17 mouse cellular contexts compared by ENCODE assay signal in genomic region chr17:85613266-85613860, GRCm38 (mm10). TPM values are rescaled to one million over a fixed set of nuclear protein-coding genes. Genes with fewer than 3 reads are reported as not detected.
DNase-seq lines count a peak whose midpoint lies in the region; ATAC-seq lines count a peak whose summit lies in the region.
"Had no signal": no experiment of that assay in that cellular context is flagged by ENCODE, and none has a peak within 500 bp of the region (broad histone marks: within the 10 kb centered on the region; RNA-seq: fewer than 3 reads in every experiment).

Gene Six3, plus strand, starts transcription at chr17:85613608.

- H3K4me2 ChIP-seq in forebrain, embryonic 12.5 days, result peak within 1 kb of the TSS; percentile 69
- peak within 1 kb of the TSS; percentile 52 for H3K4me2 ChIP-seq in midbrain, embryonic 12.5 days (replicated peaks)
- H3K4me2 ChIP-seq in kidney, embryonic 15.5 days, result no peak within 1 kb of the TSS
- H3K4me2 ChIP-seq: liver, embryonic 15.5 days had no signal

- no peaks in the 10 kb centered on the region for H3K9me3 ChIP-seq in forebrain, embryonic 12.5 days
- no peaks in the 10 kb centered on the region for H3K9me3 ChIP-seq in midbrain, embryonic 12.5 days
- no peaks in the 10 kb centered on the region for H3K9me3 ChIP-seq in kidney, embryonic 15.5 days (replicated peaks)
- H3K9me3 ChIP-seq: liver, embryonic 15.5 days had no signal

- peak within 1 kb of the TSS; percentile 43 for H3K4me3 ChIP-seq in forebrain, embryonic 12.5 days (replicated peaks)
- peak within 1 kb of the TSS; percentile 40 for H3K4me3 ChIP-seq in midbrain, embryonic 12.5 days
- H3K4me3 ChIP-seq in kidney, embryonic 15.5 days (replicated peaks), result no peak within 1 kb of the TSS
- H3K4me3 ChIP-seq: heart, adult 2 months; left cerebral cortex, adult 2 months; liver, embryonic 15.5 days had no signal

- H3K27ac ChIP-seq in forebrain, embryonic 12.5 days, result peak within 1 kb of the TSS; percentile 95
- peak within 1 kb of the TSS; percentile 65 for H3K27ac ChIP-seq in midbrain, embryonic 12.5 days (replicated peaks)
- no peak within 1 kb of the TSS for H3K27ac ChIP-seq in kidney, embryonic 15.5 days
- H3K27ac ChIP-seq: heart, adult 2 months; left cerebral cortex, adult 2 months; liver, embryonic 15.5 days; stomach, postnatal 0 days had no signal

- peak within 1 kb of the TSS; percentile 57 for H3K9ac ChIP-seq in forebrain, embryonic 12.5 days
- H3K9ac ChIP-seq in midbrain, embryonic 12.5 days (replicated peaks), result peak within 1 kb of the TSS; percentile 41; the same call in 1 of the 2 replicates
- no peak within 1 kb of the TSS for H3K9ac ChIP-seq in kidney, embryonic 15.5 days
- H3K9ac ChIP-seq: liver, embryonic 15.5 days had no signal

- peaks cover 99% of the 10 kb centered on the region for H3K27me3 ChIP-seq in forebrain, embryonic 12.5 days
- H3K27me3 ChIP-seq in midbrain, embryonic 12.5 days, result peaks cover 100% of the 10 kb centered on the region
- peaks cover 100% of the 10 kb centered on the region for H3K27me3 ChIP-seq in kidney, embryonic 15.5 days

- peak; percentile 78 for DNase-seq in ES-CJ7 (ENCODE audit: low read depth, low spot score)
- DNase-seq in ZHBTc4 (ENCODE audit: low read depth, low spot score), result peak; percentile 62
- DNase-seq in thymus, postnatal 4 days, result no peak
- DNase-seq in right cerebral cortex, postnatal 4 days, result no peak
- DNase-seq: cerebellum, adult 2 months; heart, adult 2 months; heart, postnatal 36 days; kidney, postnatal 36 days; lung, postnatal 36 days; spleen, adult 18-20 months had no signal

- under 1% methylated on average over 29 of the region's 30 CpGs for WGBS in forebrain, embryonic 12.5 days
- WGBS in midbrain, embryonic 12.5 days, result under 1% methylated on average over 25 of the region's 30 CpGs
- under 1% methylated on average over 29 of the region's 30 CpGs for WGBS in kidney, embryonic 15.5 days

- H3K4me1 ChIP-seq in forebrain, embryonic 12.5 days, result peaks cover 60% of the 10 kb centered on the region
- peaks cover 35% of the 10 kb centered on the region for H3K4me1 ChIP-seq in midbrain, embryonic 12.5 days
- H3K4me1 ChIP-seq in kidney, embryonic 15.5 days, result peaks cover 27% of the 10 kb centered on the region
- H3K4me1 ChIP-seq: liver, embryonic 15.5 days had no signal

- no peak for ATAC-seq in forebrain, embryonic 12.5 days (ENCODE audit: low FRiP score)
- ATAC-seq in midbrain, embryonic 12.5 days (ENCODE audit: low FRiP score, low read depth), result no peak
- no peak for ATAC-seq in kidney, embryonic 15.5 days (replicated peaks; ENCODE audit: low FRiP score)
- ATAC-seq: intestine, postnatal 0 days had no signal

- no peaks in the 10 kb centered on the region for H3K36me3 ChIP-seq in forebrain, embryonic 12.5 days (replicated peaks)
- no peaks in the 10 kb centered on the region for H3K36me3 ChIP-seq in midbrain, embryonic 12.5 days
- H3K36me3 ChIP-seq in kidney, embryonic 15.5 days, result no peaks in the 10 kb centered on the region
- H3K36me3 ChIP-seq: liver, embryonic 15.5 days had no signal

RNA-seq across cellular contexts. Expression of gene Six3, which starts in this region (rescaled TPM):
- polyA plus RNA-seq in forebrain, embryonic 12.5 days (2016; fragmentation: Nextera tagmentation; extraction: Ambion mirVana), result 26.1 and 27.4 TPM in 2 replicates
- polyA plus RNA-seq in midbrain, embryonic 12.5 days (2016; fragmentation: Nextera tagmentation; extraction: Ambion mirVana), result 19.8 and 25.1 TPM in 2 replicates
- not detected in 2 replicates for polyA plus RNA-seq in kidney, embryonic 15.5 days (2015; fragmentation: Nextera tagmentation; extraction: Ambion mirVana)
- polyA plus RNA-seq: intestine, postnatal 0 days; liver, embryonic 15.5 days; stomach, postnatal 0 days had no signal

Comparison
In these comparisons a context has a peak if more than half of its experiments do, and no peak if none do; other contexts are left out.
1. RNA of gene Six3 (polyA plus RNA-seq): 26.1 to 27.4 TPM in forebrain, embryonic 12.5 days and 19.8 to 25.1 TPM in midbrain, embryonic 12.5 days; not detected in kidney, embryonic 15.5 days; every median in the first group is over 10 times any median in the second.
2. DNase-seq: peak in ES-CJ7 (single experiment) and ZHBTc4 (single experiment); none in thymus, postnatal 4 days (single experiment) and right cerebral cortex, postnatal 4 days (single experiment).